Mouse (Mus musculus): ENCODE results near the gene Gm20388. TPM values are rescaled to one million over a fixed set of nuclear protein-coding genes. Genes with fewer than 3 reads are reported as not detected.

The Gm20388 gene
- total and polyA plus RNA-seq, 2 experiments from 2014 or later, result 17.3 TPM; not detected in 1

DNA sequence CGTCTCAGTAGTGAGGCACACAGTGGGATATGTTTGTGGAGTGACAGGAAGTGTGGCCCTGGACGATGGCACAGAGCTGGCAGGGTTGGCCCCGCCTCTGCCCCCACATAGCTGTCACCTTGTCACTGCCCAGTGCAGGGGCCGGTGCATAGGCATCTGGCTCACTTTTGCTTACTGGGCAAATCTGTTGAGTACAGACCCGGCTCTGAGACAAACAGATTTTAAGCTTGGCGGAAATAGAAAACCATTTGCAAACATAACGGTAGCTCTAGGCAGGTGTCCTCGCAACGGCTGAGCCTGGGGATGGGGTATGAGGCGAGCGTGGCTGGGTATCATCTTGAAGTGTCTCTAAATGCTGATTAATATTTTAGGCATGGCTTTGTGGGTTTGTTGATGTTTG lies 396.9 kb downstream of the Gm20388 start:
- Histone ChIP-seq H3K4me3 (ENCODE audit: low read depth, low read length) (no peak overlapping the region), H3K9ac (replicated peaks; ENCODE audit: low read depth, low read length) (no peak overlapping the region), H3K9me3 (replicated peaks; ENCODE audit: control insufficient read depth, low read length) (no peaks in the 10 kb centered on the region), H3K4me1 (ENCODE audit: control insufficient read depth, insufficient read depth) (peaks cover 29% of the 10 kb centered on the region), H3K27me3 (ENCODE audit: control insufficient read depth, insufficient read depth, low read length) (no peaks in the 10 kb centered on the region), H3K36me3 (replicated peaks; ENCODE audit: control insufficient read depth, insufficient read depth, low read length) (no peaks in the 10 kb centered on the region), H3K27ac (ENCODE audit: low read depth) (0 out of 2 replicates have a peak overlapping the region, but pooled peaks have one; percentile 28), H3K4me2 (ENCODE audit: low read depth, low read length) (0 out of 2 replicates have a peak overlapping the region, but pooled peaks have one; percentile 9)
- no peak for DNase-seq (ENCODE audit: low spot score)
- WGBS, result 51% methylated on average over 11 of the region's 11 CpGs
- no peak for TF ChIP-seq EP300 (IDR thresholded peaks at IDR 0.05; ENCODE audit: low read depth)
- TF ChIP-seq CTCF (IDR thresholded peaks at IDR 0.05; ENCODE audit: low read depth), result no peak
- ATAC-seq (ENCODE audit: insufficient read depth, low read depth), result no peak

DNA sequence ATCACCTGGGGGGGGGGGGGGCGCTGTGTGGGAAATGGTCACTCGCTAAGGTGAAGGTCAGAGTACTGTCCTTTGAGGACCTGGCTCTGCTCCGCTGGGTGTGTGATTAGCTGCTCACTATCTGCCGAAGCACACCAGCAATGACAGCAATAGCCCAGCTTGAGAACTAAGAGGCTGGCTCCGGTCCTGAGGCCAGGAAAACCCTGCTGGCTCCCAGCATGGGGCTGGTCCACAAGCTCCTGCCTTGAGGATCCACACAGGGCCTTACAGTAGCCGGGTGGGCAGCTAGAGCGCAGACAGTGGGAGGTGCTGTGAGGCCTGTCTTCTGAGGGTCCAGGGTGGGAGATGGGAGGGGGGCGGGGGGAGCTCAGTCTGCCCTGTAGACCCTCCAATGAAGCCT lies 397.5 kb downstream of the Gm20388 start:
- H3K27ac ChIP-seq (ENCODE audit: low read depth), result peak overlapping the region; percentile 37
- no peaks in the 10 kb centered on the region for H3K27me3 ChIP-seq (ENCODE audit: control insufficient read depth, insufficient read depth, low read length)
- H3K9me3 ChIP-seq (replicated peaks; ENCODE audit: control insufficient read depth, low read length), result no peaks in the 10 kb centered on the region
- ATAC-seq (ENCODE audit: insufficient read depth, low read depth), result peak; percentile 39
- H3K4me2 ChIP-seq (ENCODE audit: low read depth, low read length), result peak overlapping the region; percentile 13; the same call in 1 of the 2 replicates
- peaks cover 29% of the 10 kb centered on the region for H3K4me1 ChIP-seq (ENCODE audit: control insufficient read depth, insufficient read depth)
- H3K36me3 ChIP-seq (replicated peaks; ENCODE audit: control insufficient read depth, insufficient read depth, low read length), result no peaks in the 10 kb centered on the region
- TF ChIP-seq EP300 (IDR thresholded peaks at IDR 0.05; ENCODE audit: low read depth) (no peak), CTCF (IDR thresholded peaks at IDR 0.05; ENCODE audit: low read depth) (no peak)
- no peak overlapping the region for H3K4me3 ChIP-seq (ENCODE audit: low read depth, low read length)
- no peak overlapping the region for H3K9ac ChIP-seq (replicated peaks; ENCODE audit: low read depth, low read length)
- WGBS, result 42% methylated on average over 7 of the region's 8 CpGs
- DNase-seq (ENCODE audit: low spot score), result no peak

DNA sequence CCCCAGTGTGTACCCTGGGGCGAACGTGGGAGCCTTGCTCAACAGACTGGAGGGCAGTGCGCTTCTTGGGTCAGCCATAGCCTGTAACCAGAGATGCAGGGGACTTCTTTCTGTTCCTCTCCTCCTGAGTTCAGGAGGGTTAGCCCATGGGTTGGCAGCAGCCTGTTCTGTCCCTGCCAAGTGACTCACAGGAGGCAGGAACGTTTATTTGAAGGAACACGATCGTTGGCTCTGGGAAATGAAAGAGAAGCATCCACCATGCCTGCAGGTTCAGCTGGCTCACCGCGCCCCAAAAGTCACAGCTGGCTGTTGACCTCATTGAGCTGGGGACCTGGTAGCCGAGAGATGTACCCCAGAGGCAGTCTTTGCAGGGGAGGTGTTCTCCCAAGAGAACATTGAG lies 397.9 kb downstream of the Gm20388 start:
- Histone ChIP-seq H3K27ac (ENCODE audit: low read depth) (peak overlapping the region; percentile 37), H3K4me3 (ENCODE audit: low read depth, low read length) (no peak overlapping the region), H3K4me2 (ENCODE audit: low read depth, low read length) (peak overlapping the region; percentile 13; the same call in 1 of the 2 replicates), H3K27me3 (ENCODE audit: control insufficient read depth, insufficient read depth, low read length) (no peaks in the 10 kb centered on the region), H3K36me3 (replicated peaks; ENCODE audit: control insufficient read depth, insufficient read depth, low read length) (no peaks in the 10 kb centered on the region), H3K9me3 (replicated peaks; ENCODE audit: control insufficient read depth, low read length) (no peaks in the 10 kb centered on the region), H3K4me1 (ENCODE audit: control insufficient read depth, insufficient read depth) (peaks cover 29% of the 10 kb centered on the region), H3K9ac (replicated peaks; ENCODE audit: low read depth, low read length) (no peak overlapping the region)
- TF ChIP-seq EP300 (IDR thresholded peaks at IDR 0.05; ENCODE audit: low read depth) (no peak), CTCF (IDR thresholded peaks at IDR 0.05; ENCODE audit: low read depth) (no peak)
- ATAC-seq (ENCODE audit: insufficient read depth, low read depth) (peak; percentile 25; the same call in 1 of the 2 replicates), DNase-seq (ENCODE audit: low spot score) (no peak)
- WGBS, result 51% methylated on average over 9 of the region's 9 CpGs

DNA sequence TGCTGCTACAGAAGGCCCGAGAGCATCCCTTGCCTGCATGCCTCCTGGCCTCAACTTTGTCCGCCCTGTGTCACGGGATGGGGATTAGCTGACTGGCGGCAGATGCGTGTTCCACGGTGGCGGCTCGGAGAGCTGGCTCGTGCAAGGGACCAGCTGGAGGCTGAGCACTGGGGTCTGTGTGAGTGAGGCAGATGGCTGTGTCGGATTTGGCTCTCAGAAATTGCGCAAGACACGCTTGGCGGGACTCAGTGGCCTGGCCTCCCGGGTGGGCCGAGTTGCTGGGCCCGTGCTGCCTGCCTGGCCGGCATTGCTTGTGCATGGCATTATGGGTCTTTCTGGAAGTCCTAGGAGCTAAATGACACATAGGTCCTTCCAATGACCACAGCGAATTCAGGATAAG lies 398.7 kb downstream of the Gm20388 start:
- H3K36me3 ChIP-seq (replicated peaks; ENCODE audit: control insufficient read depth, insufficient read depth, low read length), result no peaks in the 10 kb centered on the region
- H3K4me2 ChIP-seq (ENCODE audit: low read depth, low read length), result no peak overlapping the region
- no peaks in the 10 kb centered on the region for H3K27me3 ChIP-seq (ENCODE audit: control insufficient read depth, insufficient read depth, low read length)
- DNase-seq (ENCODE audit: low spot score), result no peak
- no peaks in the 10 kb centered on the region for H3K9me3 ChIP-seq (replicated peaks; ENCODE audit: control insufficient read depth, low read length)
- ATAC-seq (ENCODE audit: insufficient read depth, low read depth), result no peak
- H3K9ac ChIP-seq (replicated peaks; ENCODE audit: low read depth, low read length), result no peak overlapping the region
- TF ChIP-seq CTCF (IDR thresholded peaks at IDR 0.05; ENCODE audit: low read depth) (no peak), EP300 (IDR thresholded peaks at IDR 0.05; ENCODE audit: low read depth) (no peak)
- H3K4me3 ChIP-seq (ENCODE audit: low read depth, low read length), result no peak overlapping the region
- no peak overlapping the region for H3K27ac ChIP-seq (ENCODE audit: low read depth)
- WGBS, result 89% methylated on average over 18 of the region's 18 CpGs
- H3K4me1 ChIP-seq (ENCODE audit: control insufficient read depth, insufficient read depth), result peaks cover 29% of the 10 kb centered on the region

DNA sequence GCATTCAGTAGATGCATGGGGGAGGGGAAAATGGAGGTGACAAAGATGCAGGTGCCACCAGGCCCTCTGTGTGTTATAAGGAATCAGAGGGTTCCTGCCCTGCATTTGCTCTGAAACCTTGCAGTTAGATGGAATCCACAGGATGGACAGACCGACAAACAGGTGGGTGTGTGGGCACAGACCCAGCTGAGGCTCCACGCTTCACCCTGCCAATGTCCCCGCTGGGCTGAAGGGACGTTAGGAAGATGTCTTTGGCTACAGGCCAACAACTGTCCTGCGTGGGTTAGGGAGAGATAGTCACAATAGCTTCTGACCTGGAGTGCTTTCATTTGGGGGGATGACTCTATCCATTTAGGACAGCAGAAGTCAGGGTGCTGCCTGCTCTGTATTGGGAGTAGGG lies 399.4 kb downstream of the Gm20388 start:
- Histone ChIP-seq H3K4me3 (ENCODE audit: low read depth, low read length) (no peak overlapping the region), H3K4me2 (ENCODE audit: low read depth, low read length) (no peak overlapping the region), H3K36me3 (replicated peaks; ENCODE audit: control insufficient read depth, insufficient read depth, low read length) (no peaks in the 10 kb centered on the region), H3K27me3 (ENCODE audit: control insufficient read depth, insufficient read depth, low read length) (no peaks in the 10 kb centered on the region), H3K9me3 (replicated peaks; ENCODE audit: control insufficient read depth, low read length) (no peaks in the 10 kb centered on the region), H3K9ac (replicated peaks; ENCODE audit: low read depth, low read length) (no peak overlapping the region), H3K4me1 (ENCODE audit: control insufficient read depth, insufficient read depth) (peaks cover 29% of the 10 kb centered on the region), H3K27ac (ENCODE audit: low read depth) (no peak overlapping the region)
- DNase-seq (ENCODE audit: low spot score), result no peak
- no peak for ATAC-seq (ENCODE audit: insufficient read depth, low read depth)
- 50% methylated on average over 5 of the region's 5 CpGs for WGBS
- no peak for TF ChIP-seq EP300 (IDR thresholded peaks at IDR 0.05; ENCODE audit: low read depth)
- no peak for TF ChIP-seq CTCF (IDR thresholded peaks at IDR 0.05; ENCODE audit: low read depth)

DNA sequence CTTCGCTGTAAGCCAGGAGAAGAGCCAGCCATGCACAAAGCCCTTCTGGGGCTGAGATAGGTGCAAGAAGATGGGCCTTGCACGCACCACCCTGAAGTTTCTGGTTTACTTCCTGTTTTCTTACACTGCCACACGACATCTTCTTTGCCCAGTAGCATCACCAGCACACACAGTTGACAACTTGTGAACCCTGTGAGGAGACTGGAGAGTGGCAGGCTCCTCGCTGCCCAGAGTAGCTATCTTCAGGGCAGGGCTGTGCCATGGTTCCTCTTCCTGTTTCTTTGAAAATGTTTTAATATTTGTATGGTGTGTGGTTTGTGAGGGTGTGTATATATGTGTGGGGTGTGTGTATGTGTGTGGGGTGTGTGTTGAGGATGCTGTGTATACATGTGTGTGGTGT lies 401.8 kb downstream of the Gm20388 start:
- ATAC-seq (ENCODE audit: insufficient read depth, low read depth) (no peak), DNase-seq (ENCODE audit: low spot score) (no peak)
- Histone ChIP-seq H3K9me3 (replicated peaks; ENCODE audit: control insufficient read depth, low read length) (no peaks in the 10 kb centered on the region), H3K27me3 (ENCODE audit: control insufficient read depth, insufficient read depth, low read length) (no peaks in the 10 kb centered on the region), H3K4me3 (ENCODE audit: low read depth, low read length) (no peak overlapping the region), H3K4me1 (ENCODE audit: control insufficient read depth, insufficient read depth) (peaks cover 21% of the 10 kb centered on the region), H3K36me3 (replicated peaks; ENCODE audit: control insufficient read depth, insufficient read depth, low read length) (no peaks in the 10 kb centered on the region), H3K9ac (replicated peaks; ENCODE audit: low read depth, low read length) (no peak overlapping the region), H3K4me2 (ENCODE audit: low read depth, low read length) (no peak overlapping the region), H3K27ac (ENCODE audit: low read depth) (no peak overlapping the region)
- TF ChIP-seq EP300 (IDR thresholded peaks at IDR 0.05; ENCODE audit: low read depth) (no peak), CTCF (IDR thresholded peaks at IDR 0.05; ENCODE audit: low read depth) (no peak)
- WGBS, result 83% methylated on average over 4 of the region's 4 CpGs
